Mouse (Mus musculus): ENCODE measurements around the gene Sema3a.

GRCm38 (mm10) chr5:13579123-13579522 lies 453.9 kb downstream of the Sema3a start:
- TF ChIP-seq CTCF (IDR thresholded peaks at IDR 0.05; ENCODE audit: borderline replicate concordance, insufficient read depth, low read length) (no peak), POLR2A (IDR thresholded peaks at IDR 0.05; ENCODE audit: low read depth, low read length) (no peak)
